Mouse (Mus musculus): ENCODE data around the gene Arhgap40.

Arhgap40 gene

DNA sequence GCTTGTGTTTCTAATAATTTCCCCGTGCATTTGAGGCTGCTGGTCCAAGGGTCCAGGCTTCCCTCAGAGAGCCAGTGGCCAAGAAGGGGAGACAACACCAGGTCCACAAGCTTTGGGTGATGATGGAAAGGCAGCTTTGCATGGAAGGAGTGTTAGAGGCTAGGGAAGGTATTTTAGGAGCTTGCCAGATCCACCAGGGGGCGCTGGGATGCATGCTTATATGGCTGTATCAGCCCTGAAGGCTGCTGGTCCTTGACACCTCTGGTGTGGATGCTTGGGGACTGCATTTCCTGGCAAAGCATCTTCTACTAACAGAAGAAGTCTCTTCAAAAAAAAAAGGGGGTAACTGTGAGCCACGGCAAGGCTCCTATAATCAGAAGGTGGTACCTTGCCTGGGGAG is 37.5 kb downstream of the Arhgap40 start:
- DNase-seq (ENCODE audit: low spot score): peak; percentile 88

DNA sequence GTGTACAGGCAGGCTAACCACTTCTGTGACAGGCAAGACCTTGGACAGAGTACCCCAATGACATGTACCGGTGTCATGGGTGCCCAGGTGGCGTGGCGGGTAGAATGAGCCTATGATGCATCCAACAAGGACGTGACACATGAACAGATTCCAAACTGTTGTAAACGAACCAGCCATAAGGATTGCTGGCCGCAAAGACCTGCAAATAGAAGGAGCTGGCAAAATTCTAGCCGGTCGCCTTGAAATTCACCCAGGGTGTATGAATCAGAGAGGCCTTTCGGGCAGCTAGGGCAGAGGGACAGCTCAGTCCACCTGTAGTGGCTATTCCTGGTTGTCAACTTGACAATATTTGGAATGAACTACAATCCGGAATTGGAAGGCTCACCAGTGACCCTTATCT is 41.8 kb downstream of the Arhgap40 start:
- no peak for DNase-seq (ENCODE audit: low spot score)

DNA sequence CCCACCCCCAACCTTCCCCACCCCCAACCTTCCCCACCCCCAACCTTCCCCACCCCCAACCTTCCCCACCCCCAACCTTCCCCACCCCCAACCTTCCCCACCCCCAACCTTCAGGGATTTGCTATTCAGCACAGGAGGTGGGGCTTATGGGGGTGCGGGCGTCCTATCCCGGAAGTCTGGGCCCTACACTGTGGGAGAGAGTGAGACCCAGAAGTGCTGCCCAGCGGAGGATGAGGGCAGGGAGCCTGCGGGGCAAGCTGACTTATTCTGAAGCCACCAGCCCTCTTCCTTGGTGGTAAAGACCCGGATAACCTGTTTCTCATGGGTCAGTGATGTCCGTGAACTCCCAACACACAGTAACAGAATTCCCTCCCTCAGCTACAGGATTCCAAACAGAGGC is 42.7 kb downstream of the Arhgap40 start:
- DNase-seq (ENCODE audit: low spot score): peak; percentile 22

DNA sequence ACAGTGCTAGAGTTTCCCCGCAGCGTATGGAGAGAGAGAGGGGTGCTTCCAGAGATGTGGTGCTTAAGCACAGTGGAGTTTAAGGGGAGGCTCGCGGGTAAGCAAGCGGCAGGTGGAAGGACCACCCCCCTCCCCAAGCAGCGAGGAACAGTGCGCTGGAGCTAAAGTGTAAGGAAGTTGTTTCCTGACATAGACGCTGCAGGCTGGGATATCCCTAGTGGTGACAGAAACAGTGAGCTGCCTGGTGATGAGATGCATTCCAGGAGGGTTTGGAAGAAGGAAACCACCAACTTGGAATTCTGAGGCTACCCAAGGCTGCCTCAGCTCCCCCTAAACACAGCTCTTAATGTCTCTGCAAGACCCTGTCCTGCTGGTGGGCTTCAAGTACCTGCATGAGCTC is 43.2 kb downstream of the Arhgap40 start:
- DNase-seq (ENCODE audit: low spot score): peak; percentile 30

DNA sequence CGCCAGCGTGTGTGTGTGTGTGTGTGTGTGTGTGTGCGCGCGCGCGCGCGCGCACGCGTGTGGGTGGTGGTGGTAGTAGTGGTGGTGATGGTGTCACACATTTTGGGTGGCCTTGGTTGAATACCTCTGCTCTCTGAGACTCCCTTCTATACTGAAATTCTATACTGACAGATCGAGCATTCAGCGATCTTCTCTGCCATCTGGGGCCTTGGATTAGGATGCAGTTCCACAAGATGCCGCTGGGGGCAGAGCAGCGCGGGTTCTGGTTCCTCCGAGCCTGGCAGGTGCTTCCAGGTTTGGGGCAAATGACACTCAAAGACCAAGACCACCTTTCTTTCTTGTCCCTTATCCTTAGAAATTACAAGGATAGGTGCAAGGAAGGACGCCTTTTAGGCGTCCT is 43.6 kb downstream of the Arhgap40 start:
- DNase-seq (ENCODE audit: low spot score): peak; percentile 85

DNA sequence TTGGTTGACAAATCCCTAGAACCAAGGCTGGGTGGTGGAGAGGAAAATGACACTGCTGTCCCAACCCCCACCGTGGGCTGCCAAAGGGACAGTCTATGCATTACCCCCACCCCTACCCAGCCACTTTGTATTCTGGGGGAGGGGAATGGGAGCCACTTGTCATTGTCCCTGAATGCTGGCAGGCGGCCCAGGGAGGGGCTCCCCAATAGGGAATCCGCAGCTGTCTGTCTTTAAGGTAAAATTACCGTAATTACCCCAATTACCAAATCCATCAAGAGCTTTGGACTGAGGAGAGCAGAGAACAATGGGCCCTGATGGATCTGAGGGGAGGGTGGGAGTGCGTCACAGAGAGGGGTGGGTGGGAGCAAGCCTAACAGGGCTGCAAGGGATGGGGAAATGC is 44.2 kb downstream of the Arhgap40 start:
- DNase-seq (ENCODE audit: low spot score): no peak

DNA sequence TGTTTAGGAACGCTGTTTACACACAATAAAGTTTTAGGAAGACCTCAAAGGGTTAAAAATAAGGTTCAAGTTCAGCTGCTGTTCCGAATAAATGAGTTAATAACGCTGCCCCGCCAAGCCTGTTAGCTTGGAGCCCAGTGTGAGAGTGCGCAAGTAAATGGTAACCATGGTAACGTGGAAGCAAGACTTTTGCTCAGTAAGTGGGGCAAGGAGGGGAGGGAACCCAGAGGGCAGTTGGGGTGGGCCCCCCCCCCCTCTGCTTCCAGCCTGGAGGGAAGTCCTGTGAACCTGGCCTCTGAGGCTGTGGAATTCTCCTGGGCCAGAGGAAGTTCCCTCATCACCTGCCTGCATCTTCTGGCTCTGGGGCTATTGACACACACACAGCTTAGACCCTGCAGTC is 47.3 kb downstream of the Arhgap40 start:
- DNase-seq (ENCODE audit: low spot score): peak; percentile 28

DNA sequence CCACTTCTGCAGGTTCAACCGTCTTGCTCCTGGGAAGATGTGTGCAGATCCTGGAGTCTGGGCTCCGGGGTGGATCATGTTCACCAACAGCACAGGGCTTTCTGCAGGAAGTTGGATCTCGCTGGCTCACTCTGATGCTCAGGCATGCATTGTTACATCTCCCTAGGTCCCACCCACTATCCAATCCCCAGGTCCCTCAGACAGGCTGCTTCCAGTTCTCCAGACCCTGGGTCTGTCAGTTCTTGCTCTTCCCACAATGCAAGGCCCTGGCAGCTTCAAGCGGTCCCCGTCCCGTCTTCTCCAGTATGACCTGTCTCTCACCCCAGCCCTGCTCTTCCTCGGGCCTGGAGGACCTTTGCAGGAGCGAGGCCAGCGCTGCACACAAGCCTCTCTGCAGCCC is 48.2 kb downstream of the Arhgap40 start:
- no peak for DNase-seq (ENCODE audit: low spot score)

DNA sequence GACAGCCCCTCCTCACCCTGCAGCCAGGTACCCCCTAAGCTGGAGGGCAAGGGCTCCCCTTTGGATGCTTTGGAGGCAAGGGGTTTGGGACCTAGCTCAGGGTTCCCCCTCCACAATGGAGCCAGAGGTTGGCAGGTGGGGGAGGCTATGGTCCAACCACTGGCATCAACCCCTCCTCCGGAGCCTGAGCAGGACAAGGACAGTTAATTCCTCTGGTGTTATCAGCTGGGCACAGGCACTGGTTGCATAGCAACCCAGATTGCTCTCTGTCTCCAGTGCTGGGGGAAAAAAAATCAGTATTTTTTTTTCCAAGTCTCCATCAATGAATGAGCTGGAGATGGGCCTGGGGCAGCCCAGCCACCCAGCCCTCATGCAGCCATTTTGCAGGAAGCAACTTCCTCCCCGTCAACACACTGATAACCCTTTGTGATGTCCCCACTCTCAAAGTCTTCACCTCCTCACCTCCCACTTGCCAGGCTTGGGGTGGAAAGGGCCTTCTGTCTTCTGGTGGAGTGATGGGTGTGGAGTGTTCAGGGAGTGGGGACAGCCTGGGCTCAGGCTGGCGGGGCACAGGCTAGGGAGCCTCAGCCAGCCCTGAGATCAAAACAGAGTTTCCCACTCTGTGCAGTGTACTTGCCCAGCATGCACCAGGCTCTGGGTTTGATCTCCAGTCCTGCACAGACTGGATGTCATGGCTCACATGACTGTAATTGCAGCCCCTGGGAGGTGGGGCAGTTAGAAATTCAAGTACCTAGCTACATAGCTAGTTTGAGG is 49.0 kb downstream of the Arhgap40 start:
- no peak for DNase-seq (ENCODE audit: low spot score)

DNA sequence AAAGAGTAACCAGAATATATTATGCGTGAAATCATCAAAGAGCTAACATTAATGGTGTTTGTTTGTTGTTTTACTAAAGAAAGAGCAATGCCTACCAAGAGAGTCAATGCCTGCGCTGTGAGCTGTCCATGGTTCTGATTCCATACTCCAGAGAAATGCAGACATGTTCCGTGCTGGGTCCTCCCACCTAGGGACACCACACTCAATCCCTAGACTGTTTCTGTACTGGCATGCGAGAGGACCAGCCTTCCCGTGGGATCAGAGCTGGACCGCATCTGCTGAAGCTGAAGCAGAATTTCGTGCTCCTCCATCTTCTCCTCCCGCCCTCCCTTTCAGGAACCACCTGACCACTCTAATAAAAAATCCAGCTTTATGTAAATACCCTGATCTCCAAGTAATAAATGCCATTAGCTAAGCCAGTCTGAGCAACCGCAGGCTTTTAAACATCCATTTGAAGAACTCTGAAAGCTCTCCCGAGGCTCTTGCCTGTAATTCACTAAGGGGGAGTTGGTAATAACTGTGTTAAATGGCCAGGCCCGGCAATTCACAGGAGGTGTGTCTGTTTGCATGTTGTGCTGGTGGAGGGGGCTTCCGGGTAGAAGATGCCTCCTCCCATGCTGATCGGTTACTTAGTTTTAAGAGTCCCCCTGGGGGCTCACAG is 58.0 kb downstream of the Arhgap40 start:
- peak; percentile 85 for DNase-seq (ENCODE audit: low spot score)

DNA sequence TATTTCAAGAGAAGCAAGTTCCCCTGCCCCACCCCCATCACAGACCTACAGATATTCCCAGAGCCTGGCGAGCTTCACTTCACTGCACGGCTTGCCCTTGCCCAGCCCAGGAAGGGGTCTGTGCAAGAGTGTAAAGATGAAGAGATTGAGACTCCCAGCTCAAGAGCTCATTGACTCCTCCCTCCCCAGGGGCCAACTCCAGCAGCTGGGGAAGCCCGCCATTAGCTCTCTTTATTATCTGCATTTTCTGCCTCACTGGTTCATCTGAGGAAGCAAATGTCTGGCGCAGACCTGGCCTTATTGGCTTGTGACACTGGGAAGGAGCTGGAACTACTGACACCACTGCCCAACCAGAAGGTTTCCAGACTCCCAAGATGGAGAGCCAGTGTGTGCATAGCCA is 67.4 kb downstream of the Arhgap40 start:
- no peak for DNase-seq (ENCODE audit: low spot score)

DNA sequence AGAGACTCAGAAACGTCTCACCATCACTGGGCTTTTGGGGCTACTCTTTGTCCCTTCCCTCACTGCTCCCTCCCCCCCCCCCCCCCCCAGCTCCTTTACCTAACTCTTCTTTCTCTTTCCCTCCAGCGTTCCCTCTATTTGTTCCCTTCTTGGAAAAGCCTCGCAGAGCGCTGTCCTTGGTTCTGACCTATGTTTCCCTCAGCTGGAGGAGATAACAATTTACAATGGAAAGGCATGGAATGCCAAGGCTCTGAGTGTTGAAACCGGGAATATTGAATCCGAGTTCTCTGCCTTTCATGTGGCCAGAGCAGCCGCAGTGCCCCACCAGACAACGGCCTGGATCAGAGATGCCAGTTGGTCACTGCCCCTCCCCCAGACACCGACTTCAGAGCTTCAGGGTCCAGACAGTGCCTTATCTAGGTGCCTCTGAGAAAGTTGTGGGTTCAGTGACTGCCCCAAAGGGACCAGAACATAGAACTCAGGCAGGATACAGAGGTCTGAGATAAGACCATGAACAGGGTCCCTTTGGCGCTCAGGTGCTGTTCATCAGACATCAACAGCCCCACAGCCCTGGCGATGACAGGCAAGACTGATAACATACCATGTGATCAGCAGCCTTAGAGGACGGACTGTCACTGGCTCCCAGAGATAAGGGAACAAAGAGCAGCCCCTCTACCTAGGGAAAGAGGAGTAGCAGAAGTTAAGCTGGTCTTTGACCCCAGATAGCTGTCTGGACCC is 72.2 kb downstream of the Arhgap40 start:
- peak; percentile 86 for DNase-seq (ENCODE audit: low spot score)

DNA sequence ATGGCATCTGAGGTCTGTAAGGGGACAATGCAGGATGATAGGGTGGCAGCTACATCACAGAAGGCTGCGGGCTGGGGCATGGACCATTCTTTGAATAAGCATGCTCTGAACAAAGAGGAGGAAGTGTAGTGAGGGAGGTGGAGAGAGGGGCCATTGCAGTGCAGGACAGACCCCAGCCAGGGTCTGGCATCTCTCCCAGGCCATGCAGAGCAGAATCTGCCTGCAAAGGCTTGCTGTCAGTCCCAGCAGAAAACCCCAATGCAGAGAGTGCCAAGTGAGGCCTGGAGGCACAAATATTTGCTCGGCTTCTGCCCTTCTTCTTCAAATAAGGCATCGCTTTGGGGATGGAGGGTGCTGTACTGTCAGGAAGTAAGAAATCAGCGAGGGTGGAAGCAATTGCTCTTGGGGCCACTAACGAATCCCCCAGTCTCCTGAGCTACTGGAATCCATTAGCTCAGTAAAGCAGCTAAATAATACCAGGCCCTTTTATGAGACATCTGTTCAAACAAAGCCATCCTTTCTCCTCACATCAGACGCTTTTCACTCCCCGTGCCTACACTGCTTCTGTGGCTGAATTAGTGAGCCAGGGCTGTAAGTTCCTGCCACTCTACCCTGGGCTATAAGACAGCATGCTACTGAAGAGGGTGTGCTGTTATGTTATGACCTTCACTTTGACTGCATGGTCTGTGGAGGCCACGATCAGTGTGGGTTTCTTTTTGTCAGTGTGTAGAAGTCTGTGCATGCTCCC is 76.1 kb downstream of the Arhgap40 start:
- no peak for DNase-seq (ENCODE audit: low spot score)

DNA sequence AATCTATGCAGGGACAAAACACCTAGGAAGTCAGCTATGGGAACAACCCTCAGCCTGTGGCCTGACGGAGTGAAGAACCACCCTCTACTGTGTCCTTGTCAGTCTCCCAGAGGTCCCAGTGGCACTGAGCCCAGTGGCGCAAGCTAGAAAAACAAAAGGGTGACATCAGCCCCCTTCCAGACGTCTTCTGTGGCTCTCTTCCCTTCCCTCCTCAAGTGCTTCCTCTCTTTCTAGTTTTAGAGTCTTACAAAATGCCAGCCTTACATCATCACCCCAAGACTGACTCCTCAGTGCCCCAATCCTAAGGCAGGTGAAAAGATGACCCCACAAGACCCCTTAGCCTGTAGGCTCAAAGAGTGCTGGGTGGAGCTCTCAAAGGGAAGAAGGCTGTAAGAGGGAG is 77.9 kb downstream of the Arhgap40 start:
- no peak for DNase-seq (ENCODE audit: low spot score)

DNA sequence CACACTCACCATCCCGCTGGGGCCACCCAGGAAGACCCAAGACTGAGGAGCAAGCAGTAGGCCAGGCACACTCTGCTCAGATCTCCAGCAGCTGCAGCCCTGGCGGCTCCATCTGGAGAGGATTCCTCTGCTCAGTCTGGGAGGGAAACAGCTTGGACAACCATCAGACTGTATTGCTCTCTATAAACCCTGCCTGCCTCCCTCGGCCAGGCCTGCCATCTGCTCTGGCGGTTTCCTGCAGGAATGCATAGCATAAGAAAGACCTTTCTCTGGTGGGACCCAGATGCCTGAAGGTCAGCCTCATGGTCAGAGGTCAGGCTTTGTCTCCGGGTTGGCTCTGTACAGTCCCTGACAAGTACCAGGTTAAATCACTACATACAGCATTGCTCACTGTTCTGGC is 78.7 kb downstream of the Arhgap40 start:
- DNase-seq (ENCODE audit: low spot score): peak; percentile 55

DNA sequence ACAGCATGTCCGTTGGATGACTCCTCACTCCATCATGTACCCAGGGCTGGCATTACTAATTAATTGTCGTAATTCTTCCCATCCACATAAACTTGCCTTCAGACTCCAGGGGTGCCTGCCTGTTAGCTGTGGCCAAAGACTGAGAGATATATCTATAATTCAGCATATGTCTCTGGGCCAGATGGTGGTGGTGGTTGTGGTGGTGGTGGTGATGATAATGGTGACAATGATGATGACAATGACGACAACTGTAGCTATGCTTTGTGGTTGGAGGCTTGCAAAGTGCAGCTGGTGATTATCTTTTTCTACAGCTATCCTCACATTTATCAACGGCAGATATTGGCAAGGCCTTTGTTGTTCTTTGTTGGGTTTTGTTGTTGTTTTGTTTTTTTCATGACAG is 80.8 kb downstream of the Arhgap40 start:
- DNase-seq (ENCODE audit: low spot score): no peak

DNA sequence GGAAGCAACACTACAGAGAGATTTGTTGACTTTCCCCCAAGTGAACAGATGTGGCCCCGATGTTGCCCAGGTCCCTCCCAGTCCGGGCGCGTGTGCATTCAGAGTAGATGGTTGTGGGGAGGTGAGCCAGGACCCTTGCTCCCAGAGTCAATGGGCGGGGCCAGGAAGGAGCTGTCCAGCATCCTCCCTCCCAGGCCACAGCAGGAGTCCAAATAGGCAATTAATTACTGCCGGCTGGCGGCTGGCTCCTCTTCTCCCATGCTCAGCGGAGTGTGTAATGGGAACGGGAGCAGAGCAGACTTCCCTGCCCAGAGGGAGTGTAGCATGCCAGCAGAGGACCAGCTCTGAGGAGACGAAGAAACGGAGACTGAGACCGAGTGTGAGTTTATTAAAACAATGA is 82.5 kb downstream of the Arhgap40 start:
- DNase-seq (ENCODE audit: low spot score): peak; percentile 89

DNA sequence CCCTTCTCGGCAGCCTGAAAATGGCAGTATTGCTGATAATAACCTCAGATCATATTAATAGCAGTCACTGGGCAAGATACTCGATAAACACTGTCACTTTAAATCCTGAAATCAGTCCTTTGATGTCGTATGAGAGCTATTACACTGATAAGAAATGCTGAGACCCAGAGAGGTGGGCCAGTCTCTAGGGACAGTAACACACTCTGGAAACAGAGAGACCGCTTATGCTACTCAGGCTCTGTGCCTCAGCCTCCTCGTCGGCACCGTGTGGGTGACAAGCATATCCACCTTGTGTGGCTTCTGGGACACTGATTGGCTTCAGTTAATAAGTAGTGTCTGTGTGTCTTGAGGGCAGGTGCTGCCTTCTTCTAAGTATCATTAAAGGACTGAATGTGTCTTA is 83.0 kb downstream of the Arhgap40 start:
- DNase-seq (ENCODE audit: low spot score): no peak

DNA sequence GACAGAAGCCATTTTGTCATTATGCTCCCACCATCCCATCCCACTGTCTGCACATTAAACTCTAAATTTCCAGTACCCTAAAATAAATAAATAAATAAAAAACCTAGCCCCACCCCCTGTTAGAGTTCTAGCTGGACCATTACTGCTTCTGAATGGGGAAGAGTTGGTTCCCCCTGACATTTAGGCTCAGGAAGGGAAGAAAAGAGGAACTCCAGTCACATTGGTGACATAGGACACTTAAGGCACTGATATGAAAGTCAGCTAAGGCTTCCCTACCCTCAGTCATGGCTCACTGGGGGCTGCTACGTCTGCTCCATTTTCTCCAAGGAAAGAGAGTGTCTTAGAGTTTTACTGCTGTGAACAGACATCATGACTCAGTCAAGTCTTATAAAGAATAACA is 84.2 kb downstream of the Arhgap40 start:
- DNase-seq (ENCODE audit: low spot score): no peak

Data from embryo, embryonic 10.5 days (tissue).